Mouse (Mus musculus): Measurements from ENCODE around the gene Pnck. TPM values are rescaled to one million over a fixed set of nuclear protein-coding genes. Genes with fewer than 3 reads are reported as not detected.

Pnck gene
- polyA plus RNA-seq (2017; shearing (Covaris generic)) = 1.5 TPM

DNA sequence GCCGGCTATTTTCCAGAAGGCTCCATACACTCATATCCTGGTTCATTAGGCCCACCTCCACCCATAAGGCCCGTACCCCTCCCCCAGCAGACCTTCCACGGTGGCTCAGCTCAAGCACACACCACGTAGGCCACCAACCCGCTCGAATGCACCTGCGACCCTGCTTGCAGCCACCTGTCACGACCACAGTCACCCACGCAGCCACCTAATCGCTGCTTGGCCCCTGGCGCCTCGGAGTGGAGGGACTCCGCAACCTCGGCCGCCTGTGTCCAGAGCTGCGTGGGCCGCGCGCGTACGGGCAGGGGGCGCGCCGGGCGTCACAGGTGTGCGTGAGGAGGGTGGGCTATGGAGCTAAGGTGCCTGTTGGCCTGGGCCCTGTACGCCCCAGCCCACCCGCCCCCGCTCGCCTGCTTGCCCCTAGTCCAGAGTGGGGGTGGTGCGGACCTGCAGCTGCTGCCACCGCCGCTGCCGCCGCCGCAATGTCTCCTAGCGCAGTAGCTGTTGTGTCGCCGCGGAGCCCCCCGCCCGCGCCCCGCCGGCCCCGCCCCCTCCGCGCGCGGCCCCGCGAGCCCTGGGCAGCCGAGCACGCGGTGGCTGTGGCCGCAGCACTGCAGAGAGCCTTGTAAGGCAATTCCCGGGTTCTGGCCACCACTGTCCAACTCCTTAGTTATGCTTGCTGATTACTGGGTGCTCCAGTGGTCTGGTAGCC lies at the start of gene Pnck:
TSS of gene Pnck (minus strand) at position 543 of the 709 bp plus-strand sequence.

DNA sequence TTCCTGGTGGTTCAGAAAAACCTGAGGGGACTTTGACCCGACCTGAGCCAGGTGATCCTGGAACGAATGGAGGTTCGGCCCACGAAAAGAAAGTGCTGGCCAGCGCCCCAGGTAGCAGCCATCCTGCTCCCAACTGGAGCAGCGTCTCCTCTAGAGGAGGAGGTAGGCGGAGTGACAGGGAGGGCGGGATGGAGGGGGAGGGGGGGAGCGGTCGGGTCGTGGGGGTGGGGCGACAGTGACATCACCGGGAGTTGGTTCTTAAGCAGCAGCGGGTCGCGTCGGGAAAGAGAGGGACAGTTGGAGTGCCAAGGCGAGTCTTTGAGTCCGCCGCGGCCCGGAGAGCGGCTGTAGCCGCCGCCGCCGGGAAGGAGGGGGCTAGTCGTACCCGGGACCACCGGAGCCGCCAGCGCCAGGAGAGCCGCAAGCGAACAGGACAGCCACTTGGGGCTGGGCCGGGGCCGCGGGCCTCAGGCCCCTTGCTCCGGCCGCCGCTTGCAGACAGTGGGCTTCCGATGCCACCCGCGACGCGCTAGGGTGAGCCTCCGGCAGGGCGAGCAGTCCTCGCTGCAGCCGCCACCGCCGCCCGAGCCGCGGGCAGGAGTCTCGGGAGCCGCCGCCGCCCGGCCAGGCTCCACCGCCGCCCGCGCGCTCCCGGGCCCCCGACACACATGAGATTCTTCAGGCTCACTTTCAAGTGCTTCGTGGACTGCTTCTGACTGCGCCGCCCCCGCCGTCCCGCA lies 13.1 kb upstream of the Pnck start, which contains the start of gene Slc6a8:
TSS of gene Slc6a8 (plus strand) at position 272 of the 740 bp plus-strand sequence.

DNA sequence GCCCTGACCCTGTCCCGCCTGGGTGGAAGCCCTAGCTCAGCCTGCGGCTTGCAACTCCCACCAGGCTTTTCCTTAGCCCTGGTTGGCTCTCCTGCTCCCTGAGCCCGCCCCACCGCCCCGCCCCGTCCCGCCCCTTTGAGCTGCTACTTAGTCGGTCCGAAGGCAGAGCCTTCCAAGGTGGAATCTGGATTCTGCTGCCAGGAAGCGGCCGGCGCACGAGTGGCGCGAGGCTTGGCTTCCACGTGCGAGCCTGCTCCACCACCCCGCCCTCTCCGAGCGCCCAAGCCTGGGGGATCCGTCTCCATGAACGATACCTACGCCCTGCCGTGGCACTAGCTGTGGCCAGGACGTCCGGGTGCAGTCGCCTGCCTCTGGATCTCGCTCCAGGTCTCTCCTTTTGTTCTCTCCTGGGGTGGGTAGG lies 20.7 kb downstream of the Pnck start, which contains the start of gene Dusp9:
TSS of gene Dusp9 (plus strand) at position 165 of the 421 bp plus-strand sequence.

Other genes starting within 250 kb of the Pnck start
- gene Zfp92, start 249.0 kb downstream of the Pnck start, polyA plus RNA-seq (2017; shearing (Covaris generic)) = 0.16 TPM
- not detected for gene Trex2, start 224.8 kb downstream of the Pnck start, polyA plus RNA-seq (2017; shearing (Covaris generic))
- 32.3 TPM for gene Haus7, start 201.1 kb downstream of the Pnck start, polyA plus RNA-seq (2017; shearing (Covaris generic))
- gene Bgn, start 176.5 kb downstream of the Pnck start, polyA plus RNA-seq (2017; shearing (Covaris generic)) = not detected
- not detected for gene Atp2b3, start 157.0 kb downstream of the Pnck start, polyA plus RNA-seq (2017; shearing (Covaris generic))
- 0.74 TPM for gene Dusp9, start 20.7 kb downstream of the Pnck start, polyA plus RNA-seq (2017; shearing (Covaris generic))
- gene Slc6a8, start 13.0 kb upstream of the Pnck start, polyA plus RNA-seq (2017; shearing (Covaris generic)) = 0.11 TPM
- gene Bcap31, start 56.1 kb upstream of the Pnck start, polyA plus RNA-seq (2017; shearing (Covaris generic)) = 275 TPM
- 36.9 TPM for gene Abcd1, start 56.5 kb upstream of the Pnck start, polyA plus RNA-seq (2017; shearing (Covaris generic))
- gene Plxnb3, start 97.0 kb upstream of the Pnck start, polyA plus RNA-seq (2017; shearing (Covaris generic)) = not detected
- 1.3 TPM for gene Srpk3, start 114.3 kb upstream of the Pnck start, polyA plus RNA-seq (2017; shearing (Covaris generic))
- gene Idh3g, start 126.8 kb upstream of the Pnck start, polyA plus RNA-seq (2017; shearing (Covaris generic)) = 218 TPM
- 227 TPM for gene Ssr4, start 126.9 kb upstream of the Pnck start, polyA plus RNA-seq (2017; shearing (Covaris generic))
- 0.44 TPM for gene Pdzd4, start 164.9 kb upstream of the Pnck start, polyA plus RNA-seq (2017; shearing (Covaris generic))
- 3.4 TPM for gene Avpr2, start 232.0 kb upstream of the Pnck start, polyA plus RNA-seq (2017; shearing (Covaris generic))
- gene L1cam, start 236.0 kb upstream of the Pnck start, polyA plus RNA-seq (2017; shearing (Covaris generic)) = 9.5 TPM

All from CD4-positive, CD25-positive, alpha-beta regulatory T cell (primary cell).